Mouse (Mus musculus) liver, embryonic 13.5 days (tissue): ENCODE measurements at regions not wholly inside any gene's neighbourhood (a gene's known extent, or its start where the extent isn't known, plus 50 kb on each side); places are given as distances from the start of the nearest gene placed in this dataset.

Source experiments
- ATAC-seq: fragments of 200-750 bp; cut with Nextera tagmentation; 2 replicates; pipeline ENCODE4 v1.8.0; 2017; ENCODE audit warnings: low read depth, mild to moderate bottlenecking, moderate number of reproducible peaks, moderate library complexity
- DNase-seq: peaks from one replicate; pipeline ENCODE4 v3.0.0; 2022
- H3K27ac ChIP-seq: fragments of 300-500 bp; sonication (generic); 2 replicates; pipeline ENCODE4 v1.5.1; 2015; ENCODE audit warnings: moderate library complexity, mild to moderate bottlenecking, inconsistent platforms
- H3K27me3 ChIP-seq: fragments of 300-500 bp; sonication (generic); 2 replicates; pipeline ENCODE4 v1.6.1; 2015; ENCODE audit warnings: mild to moderate bottlenecking, inconsistent platforms
- H3K36me3 ChIP-seq: fragments of 300-500 bp; sonication (generic); 2 replicates; pipeline ENCODE4 v1.6.1; 2015; ENCODE audit warnings: mild to moderate bottlenecking, inconsistent platforms
- H3K4me1 ChIP-seq: fragments of 300-500 bp; sonication (generic); replicated peaks from 2 replicates; pipeline ENCODE4 v1.6.1; 2015; ENCODE audit warnings: inconsistent platforms
- H3K4me2 ChIP-seq: fragments of 300-500 bp; sonication (generic); 2 replicates; pipeline ENCODE4 v1.6.1; 2015; ENCODE audit warnings: inconsistent platforms, mild to moderate bottlenecking, moderate library complexity
- H3K4me3 ChIP-seq: fragments of 300-500 bp; sonication (generic); replicated peaks from 2 replicates; pipeline ENCODE4 v1.5.1; 2015; ENCODE audit warnings: mild to moderate bottlenecking, inconsistent platforms
- H3K9ac ChIP-seq: fragments of 300-500 bp; sonication (generic); 2 replicates; pipeline ENCODE4 v1.6.1; 2015; ENCODE audit warnings: mild to moderate bottlenecking, inconsistent platforms
- H3K9me3 ChIP-seq: fragments of 300-500 bp; sonication (generic); replicated peaks from 2 replicates; pipeline ENCODE4 v1.6.1; 2016; ENCODE audit warnings: inconsistent platforms
- WGBS: fragments of 180-500 bp; shearing (Covaris S2); methylation state at CpG from one replicate; pipeline ENCODE4 v1.1.7; 2015; ENCODE audit not compliant: insufficient replicate concordance; 5-methylcytosine and 5-hydroxymethylcytosine counted together

DNA sequence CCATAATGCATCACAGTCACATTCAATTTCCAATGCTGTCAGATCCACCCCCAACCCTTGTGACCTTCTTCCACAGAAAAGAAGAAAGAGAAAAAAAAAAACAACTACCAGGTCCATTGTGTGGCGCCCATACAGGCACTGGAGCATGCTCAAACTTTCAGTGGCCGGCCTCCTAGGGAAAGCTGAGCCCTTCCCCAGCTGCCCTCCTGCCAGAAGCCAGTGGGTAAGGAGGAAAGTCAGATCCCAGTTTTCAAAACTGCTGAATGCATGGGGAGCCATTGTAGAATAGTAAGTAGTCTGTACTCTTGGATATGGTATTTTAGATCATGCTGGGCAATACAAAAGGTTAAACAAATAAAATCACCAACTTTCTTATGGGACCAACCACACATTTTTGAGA is 325.5 kb upstream of the Fam241a start:
- 36% methylated on average over 2 of the region's 2 CpGs for WGBS
- no peak for ATAC-seq
- H3K27ac ChIP-seq = no peak overlapping the region
- no peaks in the 10 kb centered on the region for H3K9me3 ChIP-seq
- no peaks in the 10 kb centered on the region for H3K4me1 ChIP-seq
- no peak overlapping the region for H3K4me2 ChIP-seq
- H3K4me3 ChIP-seq = no peak overlapping the region
- DNase-seq = no peak
- no peaks in the 10 kb centered on the region for H3K27me3 ChIP-seq
- no peaks in the 10 kb centered on the region for H3K36me3 ChIP-seq
- H3K9ac ChIP-seq = no peak overlapping the region

DNA sequence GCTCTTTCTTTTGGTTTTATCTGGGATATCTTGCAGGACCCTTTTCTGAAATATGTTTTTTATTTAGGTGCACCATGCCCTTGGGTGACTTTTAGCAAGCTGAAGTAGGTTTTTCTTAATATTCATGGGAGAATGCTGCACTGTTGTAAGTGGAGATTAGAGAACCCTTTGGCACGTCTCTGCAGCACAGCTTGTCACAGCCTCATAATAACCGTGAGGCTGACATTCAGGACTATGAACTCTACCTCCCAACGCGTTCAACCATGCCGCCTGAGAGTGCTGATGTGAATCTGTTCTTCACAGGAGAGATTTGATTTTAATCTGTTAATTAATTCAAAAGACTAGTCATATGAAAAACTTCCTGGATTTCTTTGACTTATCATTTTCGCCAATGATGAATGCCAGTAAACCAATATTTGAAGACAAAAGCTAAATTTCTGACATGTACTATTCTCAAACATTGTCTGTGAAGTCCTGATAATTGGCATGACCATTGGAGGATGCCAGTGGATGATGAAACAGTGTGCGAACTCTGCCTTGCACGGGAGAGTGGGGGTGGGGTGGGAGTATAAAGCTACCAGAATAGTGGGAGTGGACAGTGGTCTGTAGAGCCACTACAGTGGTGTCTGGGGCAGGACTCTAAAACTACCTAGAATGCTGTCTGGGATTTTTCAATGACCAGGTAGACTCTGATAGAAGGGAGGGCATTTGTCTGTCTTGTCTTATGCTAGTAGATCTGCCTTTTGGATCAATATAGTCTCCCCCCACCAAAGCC is 324.8 kb upstream of the Fam241a start:
- H3K9me3 ChIP-seq = no peaks in the 10 kb centered on the region
- no peak overlapping the region for H3K4me3 ChIP-seq
- no peaks in the 10 kb centered on the region for H3K36me3 ChIP-seq
- H3K4me1 ChIP-seq = no peaks in the 10 kb centered on the region
- WGBS = 73% methylated on average over 8 of the region's 8 CpGs
- H3K9ac ChIP-seq = no peak overlapping the region
- no peaks in the 10 kb centered on the region for H3K27me3 ChIP-seq
- ATAC-seq (no peak), DNase-seq (no peak)
- H3K27ac ChIP-seq = no peak overlapping the region
- no peak overlapping the region for H3K4me2 ChIP-seq

- H3K9me3 ChIP-seq = no peaks in the 10 kb centered on the region
- no peak overlapping the region for H3K27ac ChIP-seq
- H3K4me2 ChIP-seq = no peak overlapping the region
- H3K27me3 ChIP-seq = no peaks in the 10 kb centered on the region
- no peaks in the 10 kb centered on the region for H3K36me3 ChIP-seq
- ATAC-seq (no peak), DNase-seq (no peak)
- no peak overlapping the region for H3K4me3 ChIP-seq
- H3K4me1 ChIP-seq = no peaks in the 10 kb centered on the region
- H3K9ac ChIP-seq = no peak overlapping the region
- 44% methylated on average over 5 of the region's 5 CpGs for WGBS
Observed at GRCm38 (mm10) chr3:128217765-128218415, 321.8 kb upstream of the Fam241a start.

- Histone ChIP-seq H3K36me3 (no peaks in the 10 kb centered on the region), H3K27me3 (no peaks in the 10 kb centered on the region), H3K4me1 (no peaks in the 10 kb centered on the region), H3K27ac (no peak overlapping the region), H3K9ac (no peak overlapping the region), H3K4me2 (no peak overlapping the region), H3K4me3 (no peak overlapping the region), H3K9me3 (no peaks in the 10 kb centered on the region)
- DNase-seq (no peak), ATAC-seq (no peak)
- 48% methylated on average over 3 of the region's 3 CpGs for WGBS
Observed at GRCm38 (mm10) chr3:128212256-128212655, 316.1 kb upstream of the Fam241a start.

GRCm38 (mm10) chr3:128210591-128210990 is 314.5 kb upstream of the Fam241a start:
- H3K27me3 ChIP-seq = no peaks in the 10 kb centered on the region
- H3K4me1 ChIP-seq = no peaks in the 10 kb centered on the region
- H3K9me3 ChIP-seq = no peaks in the 10 kb centered on the region
- WGBS = 25% methylated on average over 1 of the region's 1 CpGs
- H3K4me2 ChIP-seq = no peak overlapping the region
- ATAC-seq = no peak
- no peak overlapping the region for H3K4me3 ChIP-seq
- no peak overlapping the region for H3K9ac ChIP-seq
- DNase-seq = no peak
- no peak overlapping the region for H3K27ac ChIP-seq
- H3K36me3 ChIP-seq = no peaks in the 10 kb centered on the region

DNA sequence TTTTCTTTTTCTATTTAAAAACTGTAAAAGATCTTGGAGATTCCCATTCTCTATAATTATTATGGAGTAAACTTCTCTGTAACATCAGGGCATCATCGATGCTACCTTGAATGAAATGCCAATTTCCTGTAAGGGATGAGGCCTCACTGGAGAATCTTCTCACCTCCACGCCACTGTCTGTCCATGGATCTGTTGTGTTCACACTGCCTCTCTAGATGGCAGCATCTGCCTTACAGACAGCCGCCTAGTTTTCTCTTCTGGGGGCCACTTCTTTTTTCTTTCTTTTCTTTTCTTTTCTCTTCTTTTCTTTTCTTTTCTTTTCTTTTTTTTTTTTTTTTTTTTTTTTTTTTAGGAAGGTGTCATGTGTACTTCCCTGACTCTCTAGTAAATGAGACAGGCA is 310.8 kb upstream of the Fam241a start:
- no peak for DNase-seq
- no peak overlapping the region for H3K9ac ChIP-seq
- WGBS = 48% methylated on average over 3 of the region's 3 CpGs
- H3K9me3 ChIP-seq = no peaks in the 10 kb centered on the region
- ATAC-seq = no peak
- H3K4me3 ChIP-seq = no peak overlapping the region
- no peak overlapping the region for H3K27ac ChIP-seq
- H3K36me3 ChIP-seq = no peaks in the 10 kb centered on the region
- no peaks in the 10 kb centered on the region for H3K4me1 ChIP-seq
- no peak overlapping the region for H3K4me2 ChIP-seq
- H3K27me3 ChIP-seq = no peaks in the 10 kb centered on the region

- Histone ChIP-seq H3K27me3 (no peaks in the 10 kb centered on the region), H3K36me3 (no peaks in the 10 kb centered on the region), H3K4me3 (no peak overlapping the region), H3K27ac (no peak overlapping the region), H3K4me2 (no peak overlapping the region), H3K4me1 (no peaks in the 10 kb centered on the region), H3K9ac (no peak overlapping the region), H3K9me3 (no peaks in the 10 kb centered on the region)
- WGBS = 86% methylated on average over 1 of the region's 1 CpGs
- no peak for ATAC-seq
- DNase-seq = no peak
Observed at GRCm38 (mm10) chr3:128206483-128206882, 310.4 kb upstream of the Fam241a start.

GRCm38 (mm10) chr3:128200574-128201235 is 304.6 kb upstream of the Fam241a start:
- no peak for ATAC-seq
- DNase-seq = no peak
- Histone ChIP-seq H3K27ac (no peak overlapping the region), H3K4me3 (no peak overlapping the region), H3K9ac (no peak overlapping the region), H3K9me3 (no peaks in the 10 kb centered on the region), H3K4me2 (no peak overlapping the region), H3K27me3 (no peaks in the 10 kb centered on the region), H3K4me1 (no peaks in the 10 kb centered on the region), H3K36me3 (no peaks in the 10 kb centered on the region)
- WGBS = 47% methylated on average over 5 of the region's 5 CpGs

DNA sequence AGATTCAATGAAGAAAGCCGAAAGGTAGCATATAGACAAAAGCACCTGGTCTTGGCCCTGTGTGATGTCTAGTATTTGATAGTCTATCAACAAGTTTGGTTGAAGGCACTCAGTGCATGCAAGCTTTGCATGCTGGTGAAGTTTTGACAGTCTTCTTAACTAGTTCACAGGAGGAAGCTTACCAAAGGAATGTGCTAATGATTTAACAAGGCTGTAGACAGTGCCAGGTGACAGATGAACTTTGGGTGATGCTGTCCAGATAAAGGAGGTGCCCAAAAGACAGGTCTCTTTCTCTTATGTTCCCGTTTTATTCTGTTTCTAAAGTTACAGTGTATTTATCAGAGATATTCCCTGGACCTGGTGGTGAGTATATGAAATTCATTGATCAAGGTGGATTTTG is 303.3 kb upstream of the Fam241a start:
- no peak for ATAC-seq
- Histone ChIP-seq H3K4me3 (no peak overlapping the region), H3K36me3 (no peaks in the 10 kb centered on the region)

GRCm38 (mm10) chr3:128192046-128192800 is 296.1 kb upstream of the Fam241a start:
- no peak overlapping the region for H3K27ac ChIP-seq
- no peak for DNase-seq
- 59% methylated on average over 17 of the region's 17 CpGs for WGBS
- no peak for ATAC-seq
- H3K9ac ChIP-seq = no peak overlapping the region
- H3K4me3 ChIP-seq = no peak overlapping the region
- H3K9me3 ChIP-seq = no peaks in the 10 kb centered on the region
- no peaks in the 10 kb centered on the region for H3K36me3 ChIP-seq
- no peak overlapping the region for H3K4me2 ChIP-seq
- H3K4me1 ChIP-seq = no peaks in the 10 kb centered on the region
- no peaks in the 10 kb centered on the region for H3K27me3 ChIP-seq

More for the DNA sequence above, 303.3 kb upstream of the Fam241a start:
- Histone ChIP-seq H3K27ac (no peak overlapping the region), H3K9me3 (no peaks in the 10 kb centered on the region), H3K9ac (no peak overlapping the region), H3K4me1 (no peaks in the 10 kb centered on the region), H3K4me2 (no peak overlapping the region), H3K27me3 (no peaks in the 10 kb centered on the region)
- WGBS = 66% methylated on average over 2 of the region's 2 CpGs
- no peak for DNase-seq

DNA sequence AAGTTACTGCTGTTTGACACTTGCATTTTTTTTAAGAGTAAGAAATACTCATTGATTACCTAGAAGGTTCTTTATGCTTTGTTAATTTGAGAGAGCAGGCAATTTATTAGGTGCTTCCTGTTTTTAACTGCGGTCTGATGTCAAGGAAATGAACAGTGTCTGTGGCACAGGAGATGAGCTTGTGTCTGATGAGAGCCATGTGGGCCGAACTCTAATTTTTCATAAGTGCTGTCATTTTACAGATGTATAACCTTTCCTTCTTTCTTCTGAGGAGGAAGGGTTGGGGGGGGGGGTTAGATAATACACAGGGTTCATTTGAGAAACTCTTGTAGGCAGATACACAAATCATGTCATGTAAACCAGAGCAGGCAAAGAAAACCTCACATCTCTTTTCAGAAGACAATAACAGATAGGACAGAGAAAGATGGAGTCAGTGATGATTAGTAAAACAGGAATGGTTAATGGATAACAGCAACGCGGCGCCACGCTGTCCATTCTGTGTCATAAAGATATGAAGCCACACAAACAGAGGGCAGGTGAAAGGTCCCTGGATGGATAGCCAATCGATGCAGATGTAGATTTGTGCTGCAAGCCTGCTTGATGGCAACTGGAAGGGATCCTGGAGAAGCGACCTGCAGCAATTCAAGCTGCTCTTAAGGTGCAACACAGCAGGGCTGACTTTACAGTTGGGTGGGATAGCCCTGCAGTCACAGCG is 291.4 kb upstream of the Fam241a start:
- H3K4me3 ChIP-seq = no peak overlapping the region
- no peaks in the 10 kb centered on the region for H3K36me3 ChIP-seq
- no peaks in the 10 kb centered on the region for H3K9me3 ChIP-seq
- no peak overlapping the region for H3K27ac ChIP-seq
- ATAC-seq (no peak), DNase-seq (no peak)
- no peak overlapping the region for H3K4me2 ChIP-seq
- H3K4me1 ChIP-seq = no peaks in the 10 kb centered on the region
- H3K9ac ChIP-seq = no peak overlapping the region
- H3K27me3 ChIP-seq = no peaks in the 10 kb centered on the region
- WGBS = 49% methylated on average over 9 of the region's 9 CpGs
